Mouse (Mus musculus): ENCODE measurements around the gene Prickle4.
A peak's percentile ranks its signal among the peaks of the same experiment; 100 is the strongest.
"Not testable (repeated sequence)": the region's sequence is repeated elsewhere in the genome, so short reads cannot be mapped to it uniquely, and the experiment has no call there.

Prickle4 gene

DNA sequence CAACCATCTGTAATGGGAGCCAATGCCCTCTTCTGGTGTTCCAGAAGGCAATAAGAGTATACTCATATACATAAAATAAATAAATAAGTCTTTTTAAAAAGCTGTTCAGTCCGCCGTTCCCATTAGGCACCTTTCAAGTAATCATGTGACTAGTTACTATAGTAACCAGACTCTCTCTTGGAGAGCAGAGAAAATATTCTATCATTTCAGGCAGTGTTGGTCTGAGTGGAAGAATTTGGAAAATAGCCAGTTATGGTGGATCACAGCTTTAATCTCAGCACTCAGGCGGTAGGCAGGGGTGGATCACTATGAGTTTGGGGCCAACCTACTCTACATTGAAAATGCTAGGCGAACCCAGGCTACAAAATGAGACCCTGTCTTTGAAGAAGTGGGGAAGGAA is 25.4 kb downstream of the Prickle4 start:
- no peak for DNase-seq (ENCODE audit: low read depth, low spot score)

DNA sequence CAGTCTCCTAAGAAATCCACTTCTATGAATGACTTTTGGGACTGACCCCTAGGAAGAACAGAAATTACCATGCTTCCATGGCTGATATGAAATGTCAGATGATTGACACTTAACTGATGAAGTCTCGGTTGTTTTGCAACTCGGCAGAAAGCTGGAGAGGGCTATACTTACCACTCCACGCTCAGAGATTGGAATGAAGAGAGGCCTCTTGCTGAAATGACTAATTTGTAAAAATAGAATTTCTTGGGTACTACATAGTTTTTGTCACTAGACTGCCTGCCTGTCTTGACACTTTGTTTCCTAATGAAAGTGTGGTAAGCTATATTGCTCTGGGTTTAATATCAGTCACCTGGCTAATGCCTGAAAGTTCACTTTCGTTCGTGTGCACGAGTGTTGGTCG is 30.1 kb downstream of the Prickle4 start:
- DNase-seq (ENCODE audit: low read depth, low spot score): no peak

DNA sequence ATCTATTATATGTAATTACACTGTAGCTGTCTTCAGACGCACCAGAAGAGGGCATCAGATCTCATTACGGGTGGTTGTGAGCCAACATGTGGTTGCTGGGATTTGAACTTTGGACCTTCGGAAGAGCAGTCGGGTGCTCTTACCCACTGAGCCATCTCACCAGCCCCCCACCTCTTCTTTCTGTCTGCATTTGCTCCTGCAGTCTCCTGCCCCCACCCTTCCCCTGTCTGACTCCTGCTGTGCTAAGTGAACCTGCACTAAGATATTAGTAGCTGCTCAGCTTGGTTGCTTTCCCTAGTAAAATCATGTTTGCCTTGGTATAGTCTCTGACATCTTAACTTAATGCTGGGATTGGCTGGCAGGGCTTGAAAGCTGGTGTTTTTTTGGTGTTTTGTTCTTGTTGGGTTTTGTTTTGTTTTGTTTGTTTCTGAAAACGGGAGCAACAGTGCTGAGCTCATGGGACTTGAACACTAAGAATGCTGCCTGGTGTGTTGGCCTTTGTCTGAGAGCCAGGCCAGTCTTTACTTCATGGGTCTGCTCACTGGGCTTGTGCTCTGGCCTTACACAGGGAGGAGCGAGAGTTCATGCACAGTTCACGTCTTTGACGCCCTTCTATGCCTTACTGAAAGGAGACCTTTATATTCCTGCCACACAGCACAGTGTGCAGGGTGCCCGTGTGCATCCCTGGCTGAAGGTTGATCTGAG is 31.4 kb downstream of the Prickle4 start:
- DNase-seq (ENCODE audit: low read depth, low spot score): no peak

DNA sequence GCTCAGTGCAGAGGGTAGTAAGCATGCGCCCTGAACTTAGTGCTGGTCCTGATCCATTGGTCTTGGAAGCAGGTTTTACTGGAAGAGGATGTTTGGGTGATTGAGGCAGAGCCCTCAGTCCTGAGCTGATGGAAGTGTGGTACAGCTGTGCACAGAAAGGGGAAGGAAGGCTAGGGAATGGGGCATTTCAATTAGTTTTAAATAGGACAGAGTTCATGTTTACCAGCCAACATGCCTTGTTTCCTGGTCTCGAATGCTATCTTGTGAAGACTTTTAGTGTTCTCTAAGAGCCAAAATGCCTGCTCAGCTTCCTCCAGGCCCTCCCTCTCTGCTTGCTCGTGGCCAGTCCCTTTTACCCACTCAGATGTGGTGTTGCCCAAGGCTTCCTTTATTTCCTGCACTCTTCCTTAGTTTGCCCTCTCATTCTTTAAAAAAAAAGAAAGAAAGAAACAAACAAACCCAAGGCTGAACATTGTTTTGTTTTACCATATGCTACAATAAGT is 35.7 kb downstream of the Prickle4 start:
- DNase-seq (ENCODE audit: low read depth, low spot score): no peak

DNA sequence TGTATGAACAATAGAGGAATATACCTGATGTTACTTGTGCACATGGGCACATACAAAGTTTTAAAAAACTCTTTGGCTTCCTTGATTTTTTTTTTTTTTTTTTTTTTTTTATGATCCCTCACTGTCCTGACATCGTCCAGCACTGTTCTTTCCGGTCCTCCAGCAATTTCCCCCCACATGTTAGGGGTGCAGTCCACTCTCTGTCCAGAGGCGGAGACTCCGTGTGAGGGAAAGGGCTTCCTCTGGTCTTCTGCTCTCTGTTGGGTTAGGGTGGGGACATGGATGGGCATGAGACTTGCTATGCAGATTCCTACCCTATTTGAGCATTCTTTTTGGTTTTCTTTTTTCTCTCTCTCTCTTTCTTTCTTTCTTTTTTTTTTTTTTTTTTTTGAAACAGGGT is 36.6 kb downstream of the Prickle4 start:
- no peak for DNase-seq (ENCODE audit: low read depth, low spot score)

DNA sequence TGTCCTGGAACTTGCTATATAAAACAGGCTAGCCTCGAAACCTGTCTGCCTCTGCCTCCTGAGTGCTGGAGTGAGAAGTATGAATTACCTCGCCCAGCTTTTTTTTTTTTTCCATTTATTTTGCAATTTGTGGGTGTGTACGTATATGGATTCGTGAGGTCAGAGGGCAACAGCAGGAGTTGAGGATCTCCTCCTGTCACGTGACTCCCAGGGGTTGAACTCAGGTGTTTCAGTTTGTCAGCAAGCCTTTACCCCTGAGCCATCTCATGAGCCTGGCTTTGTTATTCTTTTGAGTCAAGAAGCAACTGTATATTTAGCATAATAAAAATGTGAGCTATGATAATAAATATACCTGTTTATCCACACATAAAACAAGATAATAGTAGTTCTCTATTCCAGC is 38.8 kb downstream of the Prickle4 start:
- DNase-seq (ENCODE audit: low read depth, low spot score): no peak

DNA sequence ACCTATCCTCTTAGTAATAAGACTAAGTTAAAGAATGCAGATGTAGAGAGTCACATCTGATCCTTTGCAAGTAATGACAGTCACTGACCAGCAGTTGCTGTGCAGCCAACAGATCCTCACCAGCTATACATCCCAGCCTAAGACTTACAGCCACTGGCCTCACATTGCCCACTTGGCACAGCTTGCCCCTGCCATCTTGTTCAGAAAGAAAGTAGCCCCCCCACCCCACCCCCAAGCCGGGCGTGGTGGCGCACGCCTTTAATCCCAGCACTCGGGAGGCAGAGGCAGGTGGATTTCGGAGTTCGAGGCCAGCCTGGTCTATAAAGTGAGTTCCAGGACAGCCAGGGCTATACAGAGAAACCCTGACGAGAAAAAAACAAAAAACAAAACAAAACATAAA is 40.2 kb downstream of the Prickle4 start:
- DNase-seq (ENCODE audit: low read depth, low spot score): not testable (repeated sequence)

DNA sequence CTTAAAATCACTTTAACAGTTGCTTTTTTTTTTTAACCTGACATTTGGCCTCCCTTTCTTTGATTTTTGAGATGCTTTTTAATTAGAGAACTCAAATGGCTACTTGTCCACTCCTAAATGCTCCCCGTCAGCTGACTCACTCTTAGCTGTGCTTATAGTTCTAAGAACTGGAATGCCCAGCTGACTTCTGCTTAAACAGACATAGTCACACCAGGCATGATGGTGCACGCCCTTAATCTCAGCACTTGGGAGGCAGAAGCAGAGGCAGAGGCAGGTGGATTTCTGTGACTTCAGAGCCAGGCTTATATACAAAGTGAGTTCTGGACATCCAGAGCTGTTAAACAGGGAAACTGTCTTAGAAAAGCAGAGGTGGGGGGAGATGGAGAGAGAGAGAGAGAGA is 42.6 kb downstream of the Prickle4 start:
- no peak for DNase-seq (ENCODE audit: low read depth, low spot score)

DNA sequence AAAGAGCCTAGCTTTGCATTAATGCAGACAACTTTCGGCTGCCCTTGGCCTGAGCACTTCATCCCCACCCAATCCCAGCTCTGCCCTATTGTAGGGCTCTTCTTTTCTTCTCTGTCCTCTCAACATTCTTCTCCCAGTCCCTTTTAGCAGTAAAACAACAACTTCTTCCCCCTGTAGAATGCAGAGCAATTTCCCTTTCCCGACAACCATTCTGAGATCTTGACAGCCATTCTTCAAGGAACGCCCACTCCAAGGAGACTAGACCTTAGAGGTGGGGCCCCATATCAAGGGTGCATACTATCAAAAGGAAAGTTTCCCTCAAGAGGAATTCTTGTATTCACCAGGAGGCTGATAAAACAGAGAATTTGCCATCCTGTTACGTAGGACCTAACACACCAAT is 45.6 kb downstream of the Prickle4 start:
- no peak for DNase-seq (ENCODE audit: low read depth, low spot score)

DNA sequence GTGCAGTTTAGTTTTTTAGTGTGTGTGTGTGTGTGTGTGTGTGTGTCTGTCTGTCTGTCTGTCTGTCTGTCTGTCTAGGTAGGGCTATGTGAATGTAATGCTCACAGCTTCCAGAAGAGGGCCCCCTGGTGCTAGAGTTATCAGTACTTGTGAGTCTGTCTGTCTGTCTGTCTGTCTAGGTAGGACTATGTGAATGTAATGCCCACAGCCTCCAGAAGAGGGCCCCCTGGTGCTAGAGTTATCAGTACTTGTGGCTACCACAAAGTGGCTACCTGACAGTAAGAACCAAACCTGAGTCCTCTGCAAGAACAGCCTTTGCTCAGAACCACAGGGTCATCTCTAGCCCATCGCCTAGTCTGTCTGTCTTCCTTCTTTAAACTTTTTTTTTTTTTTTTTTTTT is 47.9 kb downstream of the Prickle4 start:
- DNase-seq (ENCODE audit: low read depth, low spot score): peak; percentile 60

DNA sequence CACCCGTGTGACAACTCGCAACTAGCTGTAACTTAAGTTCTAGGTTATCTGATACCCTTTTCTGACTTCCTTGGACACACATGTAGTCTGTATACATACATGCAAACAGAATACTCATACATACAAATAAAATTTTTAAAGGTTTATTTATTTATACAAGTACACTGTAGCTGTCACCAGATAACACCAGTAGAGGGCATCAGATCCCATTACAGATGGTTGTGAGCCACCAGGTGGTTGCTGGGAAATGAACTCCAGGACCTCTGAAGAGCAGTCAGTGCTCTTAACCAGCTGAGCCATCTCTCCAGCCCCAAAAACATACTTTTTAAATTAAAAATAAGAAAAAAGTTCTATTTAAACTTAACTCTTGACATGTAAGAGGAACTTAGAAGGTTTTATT is 51.5 kb downstream of the Prickle4 start:
- no peak for DNase-seq (ENCODE audit: low read depth, low spot score)
